Mouse (Mus musculus): Measurements from ENCODE around the gene Otud7b.
A peak's percentile ranks its signal among the peaks of the same experiment; 100 is the strongest.
"Not testable (repeated sequence)": the region's sequence is repeated elsewhere in the genome, so short reads cannot be mapped to it uniquely, and the experiment has no call there.

The Otud7b gene

DNA sequence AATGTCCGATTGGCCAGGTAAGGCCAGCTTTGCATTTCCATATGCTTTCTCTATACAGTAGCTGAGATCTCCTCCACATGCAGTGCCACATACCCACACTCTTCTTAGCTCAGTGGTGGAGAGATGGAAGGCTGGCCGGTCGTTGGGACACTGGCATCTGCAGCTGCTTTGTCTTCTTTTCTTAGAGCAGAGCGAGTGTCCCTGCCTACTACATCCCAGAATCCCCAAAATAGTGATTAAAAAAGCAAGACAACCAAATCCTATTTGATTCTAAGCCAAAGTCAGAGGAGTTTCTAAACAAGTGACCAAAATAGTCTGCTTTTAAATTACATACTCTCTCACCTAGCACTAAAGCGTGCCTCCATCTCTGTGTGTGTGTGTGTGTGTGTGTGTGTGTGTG lies 48.3 kb downstream of the Otud7b start:
- no peak for DNase-seq

- no peak for DNase-seq
These were observed 51.2 kb downstream of the Otud7b start for GRCm38 (mm10) chr3:96155501-96155900.

GRCm38 (mm10) chr3:96159820-96160219 lies 55.5 kb downstream of the Otud7b start:
- DNase-seq = no peak

DNA sequence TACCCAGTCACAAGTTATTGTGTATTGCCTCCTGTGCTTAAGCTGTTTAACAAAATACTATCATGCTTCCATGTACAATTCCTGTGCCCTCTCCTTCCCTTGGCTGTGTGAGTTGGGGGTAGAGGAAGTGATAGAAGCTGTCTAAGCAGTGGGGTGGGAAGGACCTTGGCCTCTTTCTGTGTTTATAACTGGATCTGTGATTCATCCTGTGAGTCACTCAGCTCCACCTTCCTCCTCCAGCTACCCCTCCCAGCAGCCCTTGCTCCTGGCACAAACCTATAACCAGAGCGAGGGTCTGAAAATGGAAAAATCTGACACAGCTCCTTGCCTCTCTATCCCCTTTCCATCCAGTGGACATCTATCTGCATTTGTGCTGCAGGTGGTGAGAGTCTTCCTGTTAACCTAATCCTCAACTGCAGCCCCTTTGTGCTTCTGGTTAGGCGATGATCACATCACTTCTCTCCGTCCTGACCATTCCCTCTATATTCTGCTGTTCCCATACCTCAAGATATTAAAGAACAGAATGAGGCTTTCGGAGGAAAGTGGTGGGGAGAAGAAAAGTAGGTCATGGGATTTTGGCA lies 56.0 kb downstream of the Otud7b start:
- peak; percentile 57 to 60 for DNase-seq

GRCm38 (mm10) chr3:96160803-96161516 lies 56.6 kb downstream of the Otud7b start:
- peak; percentile 54 to 61 for DNase-seq

GRCm38 (mm10) chr3:96161869-96162840 lies 57.8 kb downstream of the Otud7b start, which contains the start of gene Mtmr11:
TSS of gene Mtmr11 (plus strand) at chr3:96162004.
- DNase-seq = peak in 1 of 2 experiments; percentile 48

DNA sequence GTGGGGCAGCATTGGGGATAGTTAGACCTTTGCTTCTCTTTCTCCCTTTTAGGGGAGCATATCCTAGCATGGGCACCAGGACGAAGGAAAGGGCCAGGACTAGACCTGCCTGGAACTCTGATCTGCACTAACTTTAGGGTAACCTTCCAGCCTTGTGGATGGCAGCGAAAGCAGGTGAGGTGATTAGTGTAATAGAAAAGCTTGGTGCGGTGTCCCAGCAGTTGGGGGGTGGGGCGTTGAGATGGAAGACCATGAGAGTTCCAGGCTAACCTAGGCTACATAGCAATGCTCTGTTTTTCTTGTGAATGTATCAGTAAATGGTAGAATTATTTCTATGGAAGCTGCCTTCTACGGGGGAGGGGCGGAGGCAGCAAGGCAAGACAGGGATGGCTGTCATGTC lies 58.7 kb downstream of the Otud7b start:
- DNase-seq = no peak

DNA sequence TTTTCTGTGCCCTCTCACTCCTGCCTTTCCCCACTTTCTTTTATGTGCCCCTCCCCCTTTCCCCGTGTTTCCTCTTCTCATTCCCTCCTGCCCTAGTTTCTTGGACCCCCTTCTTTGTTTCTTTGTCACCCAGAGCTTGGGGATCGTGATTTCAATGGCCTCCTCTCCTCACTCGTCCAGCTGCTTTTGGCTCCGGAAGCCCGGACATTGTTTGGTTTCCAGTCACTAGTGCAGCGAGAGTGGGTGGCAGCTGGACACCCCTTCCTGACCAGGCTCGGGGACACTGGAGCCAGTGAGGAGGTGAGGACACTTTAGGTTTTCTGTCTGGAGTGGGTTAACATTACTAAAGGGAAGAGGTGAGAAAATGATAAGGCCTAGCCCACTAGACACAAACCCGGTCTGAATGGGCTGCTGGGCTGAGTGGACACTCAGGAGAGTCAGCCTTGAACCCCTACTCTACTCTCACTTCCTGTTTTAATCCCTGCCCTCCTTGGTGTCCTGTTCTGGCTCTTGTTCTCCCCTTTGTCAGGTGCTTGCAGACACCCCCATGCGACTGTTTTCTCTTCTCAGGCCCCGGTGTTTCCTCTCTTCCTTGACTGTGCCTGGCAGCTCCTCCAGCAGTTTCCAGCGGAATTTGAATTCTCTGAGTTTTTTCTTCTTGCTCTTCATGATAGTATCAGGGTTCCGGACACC lies 64.3 kb downstream of the Otud7b start:
- DNase-seq = peak; percentile 42 to 48

DNA sequence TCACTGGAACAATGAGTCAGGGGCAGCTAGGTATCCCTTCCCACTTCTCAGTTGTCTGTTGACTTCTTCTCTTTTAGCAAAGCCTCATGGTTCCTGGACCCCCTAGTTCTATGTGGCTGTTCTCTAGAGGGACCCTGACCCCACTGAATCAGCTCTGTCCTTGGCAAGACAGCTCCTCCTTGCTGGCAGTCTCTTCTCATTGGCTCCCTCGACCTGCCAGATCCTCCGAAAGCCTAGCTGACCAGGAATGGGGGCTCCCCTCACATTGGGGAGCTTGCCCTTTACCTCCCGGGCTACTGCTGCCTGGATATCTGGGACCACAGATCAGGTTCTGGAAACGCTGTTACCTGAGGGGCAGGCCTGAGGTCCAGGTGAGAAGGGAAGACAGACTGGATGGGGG lies 65.9 kb downstream of the Otud7b start:
- no peak for DNase-seq

DNA sequence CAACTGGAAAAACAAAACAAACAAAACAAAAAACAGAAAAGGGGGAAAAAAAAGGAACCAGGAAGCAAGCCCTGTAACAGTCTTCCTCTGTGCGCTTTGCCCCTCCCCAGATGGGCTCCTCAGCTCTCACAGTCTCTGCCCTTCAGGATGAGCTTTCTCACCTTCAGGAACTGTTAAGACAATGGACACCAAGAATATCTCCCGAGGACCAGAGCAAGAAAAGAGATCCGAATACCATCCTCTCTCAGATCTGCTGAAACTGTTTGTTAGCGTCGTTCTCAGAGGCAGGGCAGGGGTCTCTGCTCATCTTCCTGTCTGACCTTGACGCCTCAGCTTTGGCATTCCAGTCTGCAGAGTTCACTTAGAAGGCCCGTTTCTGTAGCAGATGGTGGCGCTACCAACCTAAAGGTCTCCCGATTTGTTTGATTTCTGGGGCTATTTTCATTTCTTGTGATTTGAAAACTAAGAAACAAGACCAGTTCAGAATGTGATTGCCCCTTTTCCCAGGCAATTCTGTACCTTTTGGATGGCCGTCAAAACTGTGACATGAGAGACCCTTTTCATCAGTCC lies 66.7 kb downstream of the Otud7b start:
- no peak for DNase-seq

GRCm38 (mm10) chr3:96171583-96172196 lies 67.4 kb downstream of the Otud7b start:
- no peak for DNase-seq

DNA sequence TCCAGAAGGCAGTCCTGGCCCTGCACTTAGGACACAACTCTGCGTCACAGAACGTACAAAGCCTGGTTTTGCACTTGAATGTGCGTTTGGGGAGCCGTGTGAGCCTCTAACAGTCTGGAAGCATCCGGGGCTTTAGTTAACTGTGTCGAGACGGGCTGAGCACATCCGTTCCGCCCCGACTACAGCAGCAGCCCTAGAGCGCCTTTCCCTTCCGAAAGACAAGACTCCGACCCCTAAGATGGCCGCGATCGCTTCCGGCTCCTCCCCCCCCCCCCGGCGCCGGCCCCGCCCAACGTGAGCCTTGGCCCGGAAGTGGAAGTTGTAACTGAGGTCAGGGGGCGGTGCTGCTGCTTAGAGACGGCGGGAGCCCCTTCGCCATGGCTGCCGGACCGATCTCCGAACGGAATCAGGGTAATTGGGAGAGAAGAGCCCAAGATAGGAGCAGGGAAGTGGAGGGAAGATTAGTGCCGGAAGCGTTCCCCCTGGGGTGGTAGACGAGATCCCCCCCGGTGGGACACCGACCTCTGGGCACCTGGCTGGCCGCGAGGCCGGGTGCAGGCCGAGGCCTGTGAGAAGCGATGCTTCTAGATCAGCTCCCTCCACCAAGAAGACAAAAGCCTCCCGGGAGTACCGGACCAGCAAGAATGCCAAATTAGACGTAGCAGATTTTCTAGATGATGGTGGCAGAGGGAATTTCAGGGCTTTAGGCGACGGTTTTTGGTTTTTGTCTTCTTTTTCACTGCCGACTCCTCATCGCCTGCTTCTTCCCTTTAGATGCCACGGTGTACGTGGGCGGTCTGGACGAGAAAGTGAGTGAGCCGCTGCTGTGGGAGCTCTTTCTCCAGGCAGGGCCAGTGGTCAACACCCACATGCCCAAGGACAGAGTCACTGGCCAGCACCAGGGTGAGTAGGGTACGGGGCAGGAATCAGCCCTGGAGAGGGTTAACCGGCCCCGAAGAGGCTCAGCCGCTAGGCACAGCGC lies 68.2 kb downstream of the Otud7b start, which contains the start of gene Sf3b4:
Sf3b4 (plus strand) TSS at position 136 of the 982 bp plus-strand sequence.
- DNase-seq = peak; percentile 88 to 92

DNA sequence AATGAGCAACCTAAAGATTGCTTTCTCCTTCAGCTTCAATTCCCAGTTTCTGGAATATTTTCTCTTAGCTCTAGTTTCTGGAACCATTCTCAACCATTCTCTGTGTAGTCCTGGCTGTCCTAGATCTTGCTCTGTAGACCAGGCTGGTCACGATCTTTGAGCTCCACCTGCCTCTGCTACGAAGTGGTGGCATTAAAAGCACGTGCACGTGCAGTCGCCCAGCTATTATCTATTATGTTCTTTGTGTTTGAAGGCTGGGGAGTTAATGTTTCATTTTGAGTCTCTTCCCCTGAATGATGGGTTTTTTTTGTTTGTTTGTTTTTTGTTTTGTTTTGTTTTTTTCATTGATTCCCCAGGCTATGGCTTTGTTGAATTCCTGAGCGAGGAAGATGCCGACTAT lies 68.9 kb downstream of the Otud7b start:
- DNase-seq = no peak

DNA sequence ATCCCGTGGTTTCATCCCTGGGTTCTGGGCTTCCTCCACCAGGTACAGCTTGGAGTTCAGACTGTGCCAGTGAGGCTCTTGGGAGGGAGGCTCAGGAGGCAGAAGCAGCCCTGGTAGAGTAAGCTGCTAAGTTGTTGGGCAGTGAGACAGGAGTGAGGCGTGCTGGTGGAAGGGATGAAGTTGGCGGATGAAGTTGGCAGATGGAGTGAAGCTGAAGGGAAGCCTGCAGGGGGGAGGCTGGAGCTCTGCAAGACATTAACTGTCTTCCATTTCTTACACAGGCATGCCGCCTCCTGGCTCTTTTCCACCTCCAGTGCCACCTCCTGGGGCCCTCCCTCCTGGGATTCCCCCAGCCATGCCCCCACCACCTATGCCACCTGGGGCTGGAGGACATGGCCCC lies 69.7 kb downstream of the Otud7b start:
- DNase-seq = not testable (repeated sequence)

- no peak for DNase-seq
These were observed 70.9 kb downstream of the Otud7b start for GRCm38 (mm10) chr3:96175251-96175650.

GRCm38 (mm10) chr3:96178427-96178826 lies 74.1 kb downstream of the Otud7b start:
- no peak for DNase-seq

GRCm38 (mm10) chr3:96178902-96179301 lies 74.6 kb downstream of the Otud7b start:
- no peak for DNase-seq

DNA sequence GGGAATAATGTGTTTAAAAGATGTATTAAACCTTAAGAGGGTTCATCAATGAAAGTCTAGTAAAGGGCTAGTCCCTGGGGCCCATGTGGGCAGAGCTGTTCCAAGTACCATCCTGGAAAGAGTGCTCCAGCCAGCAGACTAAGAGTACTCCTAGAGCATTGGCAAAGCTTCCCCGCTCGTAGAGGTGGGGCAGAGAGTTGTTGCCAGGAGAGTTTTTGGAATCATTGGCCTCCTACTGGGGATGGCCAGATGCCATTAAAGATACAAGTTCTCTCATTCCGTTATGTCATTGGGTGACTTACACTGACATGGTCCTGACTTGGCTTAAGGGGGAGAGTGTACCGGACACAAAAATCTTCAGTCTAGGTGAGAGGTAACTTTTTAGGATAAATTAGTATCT lies 75.2 kb downstream of the Otud7b start:
- no peak for DNase-seq

DNA sequence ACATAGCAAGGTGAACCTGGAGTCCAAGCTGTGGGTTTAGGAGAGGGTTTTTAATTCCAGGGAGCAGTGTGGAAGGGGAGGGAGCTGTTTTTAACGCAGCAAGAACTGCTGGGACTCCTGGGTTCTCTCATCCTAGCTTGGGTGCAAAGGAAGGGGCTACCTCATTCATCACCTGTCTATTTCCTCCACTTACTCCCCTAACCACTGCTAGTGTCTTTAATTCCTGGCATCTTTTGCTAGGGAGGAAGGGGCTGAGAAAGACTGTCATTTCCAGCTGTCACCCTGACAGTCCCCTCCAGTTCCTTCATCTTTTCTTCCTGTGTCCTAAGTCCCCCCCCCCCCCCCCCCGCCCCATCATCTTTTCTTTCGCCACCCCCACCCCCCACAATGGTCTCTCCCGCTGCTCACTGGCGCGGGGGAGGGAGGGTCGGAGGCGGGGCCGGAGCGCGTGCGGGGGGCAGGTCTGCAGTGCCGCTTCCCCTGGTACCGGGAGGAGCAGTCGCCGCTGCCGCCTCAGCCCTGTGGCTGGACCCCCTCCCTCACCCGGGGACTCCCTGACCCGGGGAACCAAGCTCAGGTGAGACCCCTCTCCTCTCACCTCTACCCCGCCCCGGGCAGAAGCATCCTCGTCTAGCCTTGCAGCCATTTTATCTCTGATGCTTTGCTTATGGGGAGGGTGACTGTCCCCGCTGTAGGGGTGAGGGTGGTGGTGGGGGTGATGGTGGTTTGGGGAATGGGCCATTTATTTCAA lies 76.6 kb downstream of the Otud7b start, which contains the start of gene Sv2a:
Sv2a (plus strand) TSS at position 425 of the 751 bp plus-strand sequence.
- DNase-seq = peak; percentile 58 to 66
